Mouse (Mus musculus): ENCODE measurements at regions not wholly inside any gene's neighbourhood (a gene's known extent, or its start where the extent isn't known, plus 50 kb on each side); places are given as distances from the start of the nearest gene placed in this dataset.

GRCm38 (mm10) chr3:159787776-159788175, 51.7 kb upstream of the Wls start:
- TF ChIP-seq CTCF (conservative IDR thresholded peaks at IDR 0.05 in 1 of 2, IDR thresholded peaks at IDR 0.05 in 1 of 2; ENCODE audit: low read depth in 2 of 2, low read length in 2 of 2) (no peak), GABPA (IDR thresholded peaks at IDR 0.05; ENCODE audit: insufficient replicate concordance, low read depth, low read length) (no peak), ZC3H11A (IDR thresholded peaks at IDR 0.05; ENCODE audit: low read depth, low read length) (no peak), NRF1 (IDR thresholded peaks at IDR 0.05; ENCODE audit: low read depth, low read length) (no peak), ZMIZ1 (IDR thresholded peaks at IDR 0.05; ENCODE audit: low read depth, low read length) (no peak), MAZ (IDR thresholded peaks at IDR 0.05; ENCODE audit: low read depth, low read length) (no peak), ETS1 (conservative IDR thresholded peaks at IDR 0.05; ENCODE audit: low read depth, low read length) (no peak), USF1 (IDR thresholded peaks at IDR 0.05; ENCODE audit: low read depth, low read length) (no peak), ELF1 (IDR thresholded peaks at IDR 0.05; ENCODE audit: low read depth, low read length) (no peak), ZKSCAN1 (IDR thresholded peaks at IDR 0.05; ENCODE audit: borderline replicate concordance, low read depth, low read length) (no peak), BHLHE40 (IDR thresholded peaks at IDR 0.05; ENCODE audit: low read depth, low read length) (no peak), POLR2A (IDR thresholded peaks at IDR 0.05; ENCODE audit: low read depth, low read length) (no peak)
